Mouse (Mus musculus) liver, adult 2 months (tissue): ENCODE data around the gene Tmprss6. TPM values are rescaled to one million over a fixed set of nuclear protein-coding genes. Genes with fewer than 3 reads are reported as not detected.

Source experiments
- DNase-seq: peaks from one replicate; pipeline ENCODE4 v3.0.0-alpha.2; 2011; ENCODE audit warnings: low read depth, low spot score; ENCODE audit errors: extremely low read depth
- H3K27ac ChIP-seq: fragments of 200-500 bp; replicated peaks from 2 replicates; pipeline ENCODE4 v1.5.1; 2012; ENCODE audit warnings: low read depth, mild to moderate bottlenecking, control low read depth, inconsistent platforms, low read length; ENCODE audit not compliant: insufficient read depth
- H3K27me3 ChIP-seq: fragments of 200-500 bp; 2 replicates; pipeline ENCODE4 v1.6.1; 2012; ENCODE audit warnings: mild to moderate bottlenecking, moderate library complexity, low read length, inconsistent platforms; ENCODE audit not compliant: control insufficient read depth, insufficient read depth
- H3K36me3 ChIP-seq: fragments of 200-500 bp; 2 replicates; pipeline ENCODE4 v1.6.1; 2012; ENCODE audit warnings: low read length, inconsistent platforms; ENCODE audit not compliant: control insufficient read depth, insufficient read depth
- H3K4me1 ChIP-seq: fragments of 200-500 bp; 2 replicates; pipeline ENCODE4 v1.6.1; 2011; ENCODE audit warnings: low read length; ENCODE audit not compliant: control insufficient read depth, insufficient read depth
- H3K4me3 ChIP-seq: fragments of 200-500 bp; 2 replicates; pipeline ENCODE4 v1.5.1; 2011; ENCODE audit warnings: low read depth, mild to moderate bottlenecking, control low read depth, low read length, moderate library complexity; ENCODE audit not compliant: insufficient read depth
- H3K79me2 ChIP-seq: fragments of 200-500 bp; 2 replicates; pipeline ENCODE4 v1.6.1; 2012; ENCODE audit warnings: inconsistent platforms, mild to moderate bottlenecking, low read length, moderate library complexity; ENCODE audit not compliant: control insufficient read depth, insufficient read depth
- H3K9ac ChIP-seq: fragments of 200-500 bp; 2 replicates; pipeline ENCODE4 v1.6.1; 2012; ENCODE audit warnings: low read depth, mild to moderate bottlenecking, control low read depth, inconsistent platforms, low read length
- CTCF ChIP-seq: fragments of 200-500 bp; IDR thresholded peaks from 2 replicates; pipeline ENCODE4 v1.5.1; 2011; ENCODE audit warnings: low read depth, low read length, control low read depth
- POLR2A ChIP-seq: fragments of 200-500 bp; IDR thresholded peaks from 2 replicates; pipeline ENCODE4 v1.6.1; 2011; ENCODE audit warnings: low read length, control low read depth; ENCODE audit not compliant: insufficient read depth; ENCODE audit errors: extremely low read depth
- WGBS: fragments of 180-500 bp; shearing (Covaris S2); methylation state at CpG from one replicate; pipeline ENCODE4 v1.1.7; 2018; 5-methylcytosine and 5-hydroxymethylcytosine counted together
- polyA plus RNA-seq: library from polyadenylated mRNA; depleted of rRNA; stranded (reverse); fragments of >200 nt; gene quantifications from 2 replicates; pipeline ENCODE4 v1.2.3, GENCODE M21; 2012
- total RNA-seq: library from RNA; depleted of rRNA; stranded (reverse); fragments of >200 nt; gene quantifications from 2 replicates; pipeline ENCODE4 v1.2.3, GENCODE M21; 2014

Gene Tmprss6
- total and polyA plus RNA-seq, 2 experiments, result 188 to 514 TPM

GRCm38 (mm10) chr15:78510736-78511135 lies 42.3 kb upstream of the Tmprss6 start:
- no peak for DNase-seq
- Histone ChIP-seq H3K27ac (no peak overlapping the region), H3K36me3 (no peaks in the 10 kb centered on the region), H3K79me2 (no peaks in the 10 kb centered on the region), H3K9ac (no peak overlapping the region), H3K27me3 (no peaks in the 10 kb centered on the region), H3K4me3 (no peak overlapping the region), H3K4me1 (peaks cover 6% of the 10 kb centered on the region)
- TF ChIP-seq POLR2A, result no peak
- no peak for TF ChIP-seq CTCF
- WGBS, result 96% methylated on average over 6 of the region's 6 CpGs

- 87% methylated on average over 8 of the region's 8 CpGs for WGBS
- no peak overlapping the region for H3K9ac ChIP-seq
- TF ChIP-seq POLR2A (no peak), CTCF (no peak)
- no peaks in the 10 kb centered on the region for H3K79me2 ChIP-seq
- H3K4me1 ChIP-seq, result peaks cover 6% of the 10 kb centered on the region
- no peak overlapping the region for H3K4me3 ChIP-seq
- H3K36me3 ChIP-seq, result no peaks in the 10 kb centered on the region
- H3K27ac ChIP-seq, result no peak overlapping the region
- DNase-seq, result no peak
- H3K27me3 ChIP-seq, result no peaks in the 10 kb centered on the region
Measured at GRCm38 (mm10) chr15:78510121-78510576, 41.7 kb upstream of the Tmprss6 start.

- Histone ChIP-seq H3K9ac (no peak overlapping the region), H3K36me3 (no peaks in the 10 kb centered on the region), H3K79me2 (no peaks in the 10 kb centered on the region), H3K27ac (no peak overlapping the region), H3K27me3 (no peaks in the 10 kb centered on the region), H3K4me1 (peaks cover 6% of the 10 kb centered on the region), H3K4me3 (no peak overlapping the region)
- DNase-seq, result no peak
- 78% methylated on average over 12 of the region's 12 CpGs for WGBS
- TF ChIP-seq CTCF (no peak), POLR2A (no peak)
Measured at GRCm38 (mm10) chr15:78509297-78509899, 41.0 kb upstream of the Tmprss6 start.

- no peaks in the 10 kb centered on the region for H3K79me2 ChIP-seq
- 89% methylated on average over 7 of the region's 7 CpGs for WGBS
- H3K27me3 ChIP-seq, result no peaks in the 10 kb centered on the region
- no peaks in the 10 kb centered on the region for H3K36me3 ChIP-seq
- H3K9ac ChIP-seq, result no peak overlapping the region
- no peak overlapping the region for H3K27ac ChIP-seq
- H3K4me3 ChIP-seq, result no peak overlapping the region
- DNase-seq, result no peak
- no peak for TF ChIP-seq CTCF
- no peak for TF ChIP-seq POLR2A
- peaks cover 6% of the 10 kb centered on the region for H3K4me1 ChIP-seq
Measured at GRCm38 (mm10) chr15:78508443-78508842, 40.0 kb upstream of the Tmprss6 start.

GRCm38 (mm10) chr15:78505541-78505940 lies 37.1 kb upstream of the Tmprss6 start:
- H3K27ac ChIP-seq, result no peak overlapping the region
- no peaks in the 10 kb centered on the region for H3K27me3 ChIP-seq
- H3K79me2 ChIP-seq, result no peaks in the 10 kb centered on the region
- H3K9ac ChIP-seq, result no peak overlapping the region
- no peak for DNase-seq
- no peak overlapping the region for H3K4me3 ChIP-seq
- 92% methylated on average over 3 of the region's 3 CpGs for WGBS
- TF ChIP-seq CTCF (no peak), POLR2A (no peak)
- H3K4me1 ChIP-seq, result no peaks in the 10 kb centered on the region
- H3K36me3 ChIP-seq, result no peaks in the 10 kb centered on the region

- TF ChIP-seq CTCF, result no peak
- TF ChIP-seq POLR2A, result no peak
- WGBS, result 94% methylated on average over 5 of the region's 5 CpGs
- no peaks in the 10 kb centered on the region for H3K27me3 ChIP-seq
Measured at GRCm38 (mm10) chr15:78504816-78505215, 36.4 kb upstream of the Tmprss6 start.

More at GRCm38 (mm10) chr15:78504816-78505215, 36.4 kb upstream of the Tmprss6 start:
- DNase-seq, result no peak
- Histone ChIP-seq H3K4me1 (no peaks in the 10 kb centered on the region), H3K27ac (no peak overlapping the region), H3K36me3 (no peaks in the 10 kb centered on the region), H3K79me2 (no peaks in the 10 kb centered on the region), H3K4me3 (no peak overlapping the region), H3K9ac (no peak overlapping the region)
